Mouse (Mus musculus) heart, adult 2 months (tissue): ENCODE data around the gene Zc3h14. TPM values are rescaled to one million over a fixed set of nuclear protein-coding genes. Genes with fewer than 3 reads are reported as not detected.

Experiments used
- DNase-seq, 2 experiments: peaks; one replicate each; pipeline ENCODE4 v3.0.0; 2021
- H3K27ac ChIP-seq: fragments of 200-600 bp; 2 replicates; pipeline ENCODE4 v1.8.1; 2022
- H3K27me3 ChIP-seq: fragments of 200-500 bp; 2 replicates; pipeline ENCODE4 v1.6.1; 2012; ENCODE audit warnings: mild to moderate bottlenecking, low read length, inconsistent platforms, mixed read lengths; ENCODE audit not compliant: control insufficient read depth, insufficient read depth
- H3K36me3 ChIP-seq: fragments of 200-500 bp; 2 replicates; pipeline ENCODE4 v1.6.1; 2012; ENCODE audit warnings: low read length, inconsistent platforms; ENCODE audit not compliant: control insufficient read depth, insufficient read depth
- H3K4me1 ChIP-seq: fragments of 200-500 bp; 2 replicates; pipeline ENCODE4 v1.6.1; 2011; ENCODE audit warnings: low read length; ENCODE audit not compliant: control insufficient read depth, insufficient read depth
- H3K4me3 ChIP-seq: fragments of 200-600 bp; 2 replicates; pipeline ENCODE4 v1.8.1; 2022
- H3K79me2 ChIP-seq: fragments of 200-500 bp; replicated peaks from 2 replicates; pipeline ENCODE4 v1.6.1; 2012; ENCODE audit warnings: mild to moderate bottlenecking, inconsistent platforms, low read length, moderate library complexity, mixed read lengths; ENCODE audit not compliant: control insufficient read depth, insufficient read depth
- H3K9ac ChIP-seq: fragments of 200-500 bp; 2 replicates; pipeline ENCODE4 v1.6.1; 2012; ENCODE audit warnings: low read depth, mild to moderate bottlenecking, control low read depth, inconsistent platforms, low read length, mixed read lengths
- CTCF ChIP-seq: fragments of 200-600 bp; IDR thresholded peaks from 2 replicates; pipeline ENCODE4 v1.8.1; 2022; ENCODE audit warnings: antibody characterized with exemption, mild to moderate bottlenecking, moderate library complexity
- EP300 ChIP-seq: fragments of 200-500 bp; IDR thresholded peaks from 2 replicates; pipeline ENCODE4 v1.6.1; 2011; ENCODE audit warnings: low read depth, low read length, control low read depth; ENCODE audit not compliant: insufficient read depth
- POLR2A ChIP-seq: fragments of 200-500 bp; IDR thresholded peaks from 2 replicates; pipeline ENCODE4 v1.6.1; 2011; ENCODE audit warnings: mild to moderate bottlenecking, low read depth, low read length, control low read depth; ENCODE audit not compliant: insufficient read depth
- WGBS: fragments of 180-500 bp; shearing (Covaris S2); methylation state at CpG from one replicate; pipeline ENCODE4 v1.1.7; 2018; 5-methylcytosine and 5-hydroxymethylcytosine counted together
- intact Hi-C: fragments of 180-260 bp; cut with DNase I; formaldehyde crosslinking; loops from one replicate; pipeline ENCODE4 v1.15.1; 2025
- polyA plus RNA-seq: library from polyadenylated mRNA; depleted of rRNA; stranded (reverse); fragments of >200 nt; gene quantifications from 2 replicates; pipeline ENCODE4 v1.2.3, GENCODE M21; 2012
- total RNA-seq, 2 experiments: library from RNA; stranded (reverse); gene quantifications; 2 replicates each; pipeline ENCODE4 v1.2.3; 2021

Zc3h14 gene
- total and polyA plus RNA-seq, 3 experiments, result 57.0 to 60.1 (median 59.6) TPM

DNA sequence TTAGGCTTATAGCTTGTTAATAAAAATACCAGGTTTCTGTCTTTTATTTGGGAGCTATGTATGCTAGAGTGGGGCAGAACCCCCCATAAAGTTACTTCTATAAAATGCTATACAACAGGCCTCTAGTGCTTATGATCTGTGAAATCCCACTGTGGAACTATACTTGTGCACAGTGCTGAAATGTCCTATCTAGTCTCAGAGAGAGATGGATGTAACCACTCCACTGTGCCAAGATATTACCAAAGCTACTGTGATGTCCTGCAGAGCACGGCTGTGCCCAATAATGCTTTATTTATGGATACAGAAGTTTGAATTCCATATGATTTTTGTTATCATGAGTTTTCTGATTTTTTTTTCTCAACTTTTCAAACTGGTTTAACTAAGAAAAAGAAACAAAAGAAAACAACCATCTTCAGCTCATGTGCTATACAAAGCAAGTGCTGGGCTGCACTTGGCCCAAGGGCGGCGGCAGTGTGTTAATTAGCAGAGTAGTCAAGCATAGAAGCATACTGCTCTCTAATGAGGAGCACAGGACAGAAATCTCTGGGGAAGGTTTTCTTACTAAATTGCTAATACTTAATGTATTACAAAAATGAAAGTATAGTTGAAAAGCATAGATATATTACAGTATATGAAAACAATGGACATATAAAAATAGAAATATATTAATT is 57.4 kb downstream of the Zc3h14 start:
- Histone ChIP-seq H3K79me2 (no peaks in the 10 kb centered on the region), H3K4me1 (no peaks in the 10 kb centered on the region), H3K27ac (no peak overlapping the region), H3K36me3 (no peaks in the 10 kb centered on the region), H3K9ac (no peak overlapping the region), H3K4me3 (no peak overlapping the region), H3K27me3 (no peaks in the 10 kb centered on the region)
- no peak for DNase-seq
- TF ChIP-seq POLR2A (no peak), EP300 (no peak), CTCF (no peak)
- 88% methylated on average over 3 of the region's 3 CpGs for WGBS
- intact Hi-C loops, result no loop called here

DNA sequence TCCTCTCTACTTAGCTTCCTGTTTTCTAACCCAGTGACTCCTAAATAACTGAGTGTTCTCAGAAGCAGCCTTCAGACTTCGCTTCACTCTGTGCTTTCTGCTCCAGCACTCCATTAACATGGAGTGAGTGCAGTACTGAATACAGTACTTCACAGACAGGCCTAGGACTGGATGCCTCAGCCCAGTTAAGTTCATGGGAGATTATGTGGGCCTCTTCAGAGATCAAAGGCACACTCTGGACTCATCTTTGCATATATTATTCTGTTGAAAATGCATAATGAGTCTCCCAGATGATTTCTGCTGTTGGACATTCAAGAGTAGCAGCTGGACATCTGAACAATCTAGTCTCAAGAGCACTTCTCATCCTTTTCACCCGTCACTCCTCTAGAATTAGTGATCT is 74.0 kb downstream of the Zc3h14 start:
- Histone ChIP-seq H3K79me2 (no peaks in the 10 kb centered on the region), H3K27ac (no peak overlapping the region), H3K36me3 (no peaks in the 10 kb centered on the region), H3K4me3 (no peak overlapping the region), H3K4me1 (no peaks in the 10 kb centered on the region), H3K9ac (no peak overlapping the region), H3K27me3 (no peaks in the 10 kb centered on the region)
- intact Hi-C loops, result no loop called here
- WGBS, result 81% methylated on average over 2 of the region's 2 CpGs
- TF ChIP-seq CTCF, result no peak
- no peak for TF ChIP-seq POLR2A
- TF ChIP-seq EP300, result no peak
- DNase-seq, result no peak

DNA sequence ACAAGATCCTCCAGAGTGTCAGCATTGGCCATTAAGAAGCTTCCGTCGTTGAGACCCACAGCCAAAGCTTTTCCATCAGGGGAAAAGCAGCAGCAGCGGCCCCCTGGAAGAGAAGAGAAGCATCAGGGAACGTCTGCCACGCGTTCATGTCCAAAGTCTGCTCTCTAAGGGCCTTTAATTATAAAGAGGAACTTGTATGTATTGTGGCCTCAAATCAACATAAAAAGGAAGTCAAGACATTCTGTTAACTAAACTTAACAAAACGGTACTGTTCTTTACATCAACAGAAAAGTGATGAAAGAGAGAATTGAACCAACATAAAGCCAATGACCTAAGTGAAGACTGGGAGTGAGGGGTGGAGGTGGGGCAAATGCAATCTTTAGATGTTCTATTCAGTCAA is 84.4 kb downstream of the Zc3h14 start:
- Histone ChIP-seq H3K4me1 (no peaks in the 10 kb centered on the region; the same call in 1 of the 2 replicates), H3K27ac (no peak overlapping the region), H3K27me3 (no peaks in the 10 kb centered on the region), H3K4me3 (no peak overlapping the region), H3K36me3 (0 out of 2 replicates have a peak, but pooled peaks cover 2% of the 10 kb centered on the region), H3K9ac (no peak overlapping the region), H3K79me2 (no peaks in the 10 kb centered on the region)
- 75% methylated on average over 7 of the region's 7 CpGs for WGBS
- intact Hi-C loops, result no loop called here
- no peak for DNase-seq
- TF ChIP-seq EP300, result no peak

DNA sequence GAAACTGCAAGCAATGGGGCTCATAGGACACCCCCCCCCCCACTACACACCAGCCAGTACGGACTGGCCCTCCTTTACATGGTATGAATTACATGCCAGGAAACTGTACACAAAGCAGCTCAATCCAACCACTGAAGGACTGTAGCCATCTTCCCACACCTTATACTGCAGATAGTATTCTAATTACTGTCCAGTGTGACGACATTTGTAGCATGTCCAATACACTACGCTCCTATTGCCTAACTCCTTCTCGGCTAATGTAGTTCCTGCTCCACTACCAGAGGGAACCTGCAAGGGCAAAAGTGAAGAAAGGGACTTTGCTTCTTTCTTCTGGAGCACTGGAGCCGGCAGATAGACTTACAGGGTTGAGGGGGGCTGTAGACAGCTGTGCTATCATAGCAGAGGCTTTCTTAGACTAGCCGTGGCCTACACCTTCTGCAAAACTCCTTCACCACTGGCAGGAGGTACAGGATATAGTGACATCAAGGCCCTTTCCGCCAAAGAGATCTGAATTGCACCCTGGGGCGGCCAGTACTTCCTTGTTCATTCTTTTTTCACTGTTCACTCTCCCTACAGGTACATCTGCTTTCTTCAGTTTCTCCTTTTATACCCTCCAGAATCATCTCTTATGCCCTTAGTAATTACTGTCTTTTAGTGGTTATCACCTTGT is 86.3 kb downstream of the Zc3h14 start:
- H3K79me2 ChIP-seq, result no peaks in the 10 kb centered on the region
- no peaks in the 10 kb centered on the region; the same call in 1 of the 2 replicates for H3K4me1 ChIP-seq
- no peaks in the 10 kb centered on the region for H3K27me3 ChIP-seq
- 0 out of 2 replicates have a peak, but pooled peaks cover 2% of the 10 kb centered on the region for H3K36me3 ChIP-seq
- DNase-seq, result no peak
- 82% methylated on average over 8 of the region's 8 CpGs for WGBS
- no peak overlapping the region for H3K9ac ChIP-seq
- H3K27ac ChIP-seq, result no peak overlapping the region
- intact Hi-C loops, result no loop called here
- no peak overlapping the region for H3K4me3 ChIP-seq
- no peak for TF ChIP-seq EP300
- TF ChIP-seq POLR2A, result no peak
- TF ChIP-seq CTCF, result no peak

DNA sequence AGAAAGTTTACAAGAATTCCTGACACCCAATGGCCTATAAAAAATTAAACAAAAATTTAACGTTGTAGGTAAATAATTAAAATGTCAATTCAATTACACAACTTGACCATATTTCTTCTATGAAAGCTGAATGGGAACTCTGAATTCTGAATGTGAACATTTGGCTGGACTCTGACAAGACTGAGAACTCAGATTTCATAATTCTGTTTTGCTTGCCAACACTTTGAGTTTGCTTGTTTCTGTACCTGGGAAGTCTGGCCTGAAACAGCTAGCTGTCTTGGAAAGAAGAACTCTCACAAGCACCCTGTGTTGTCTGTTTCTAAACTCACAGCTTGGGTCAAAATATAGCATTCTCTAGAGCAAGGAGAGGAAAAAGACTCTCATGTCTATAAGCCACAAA is 87.1 kb downstream of the Zc3h14 start:
- H3K9ac ChIP-seq, result no peak overlapping the region
- TF ChIP-seq EP300, result no peak
- H3K36me3 ChIP-seq, result 0 out of 2 replicates have a peak, but pooled peaks cover 2% of the 10 kb centered on the region
- H3K4me3 ChIP-seq, result no peak overlapping the region
- WGBS, result 86% methylated on average over 1 of the region's 1 CpGs
- no peak for DNase-seq
- H3K27ac ChIP-seq, result no peak overlapping the region
- H3K4me1 ChIP-seq, result no peaks in the 10 kb centered on the region; the same call in 1 of the 2 replicates
- H3K79me2 ChIP-seq, result no peaks in the 10 kb centered on the region
- no peaks in the 10 kb centered on the region for H3K27me3 ChIP-seq
- intact Hi-C loops, result no loop called here

DNA sequence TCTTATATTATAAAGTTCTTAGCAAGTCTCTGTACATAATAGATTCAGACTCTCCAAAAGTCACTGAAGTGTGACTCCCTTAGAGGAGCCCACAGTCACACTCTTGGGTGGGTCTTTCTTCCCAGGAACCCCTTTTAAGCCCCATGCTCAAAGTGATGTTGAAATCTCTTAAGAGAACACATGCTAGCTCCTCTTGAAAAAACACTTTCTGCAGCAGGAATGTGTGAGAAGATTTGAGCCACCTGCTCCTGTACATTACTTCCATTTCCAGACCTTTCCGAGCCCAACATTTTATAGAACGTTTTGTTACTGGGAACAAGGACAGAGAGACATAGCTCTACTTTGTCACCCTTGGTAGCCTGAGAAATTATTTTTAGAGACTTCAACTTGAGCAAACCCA is 88.1 kb downstream of the Zc3h14 start:
- Histone ChIP-seq H3K79me2 (no peaks in the 10 kb centered on the region), H3K27ac (no peak overlapping the region; the same call in 1 of the 2 replicates), H3K36me3 (0 out of 2 replicates have a peak, but pooled peaks cover 2% of the 10 kb centered on the region), H3K9ac (no peak overlapping the region), H3K27me3 (no peaks in the 10 kb centered on the region), H3K4me3 (no peak overlapping the region), H3K4me1 (no peaks in the 10 kb centered on the region; the same call in 1 of the 2 replicates)
- intact Hi-C loops, result no loop called here
- WGBS, result 38% methylated on average over 2 of the region's 2 CpGs
- TF ChIP-seq POLR2A (no peak), EP300 (no peak), CTCF (no peak)
- DNase-seq, result no peak
